Mouse (Mus musculus): ENCODE results near the gene Ttc38. TPM values are rescaled to one million over a fixed set of nuclear protein-coding genes. Genes with fewer than 3 reads are reported as not detected.

Ttc38 gene
- polyA plus RNA-seq, 1 experiment from 2014 or later: 8.6 TPM

- Histone ChIP-seq H3K9ac (no peak overlapping the region), H3K9me3 (replicated peaks) (no peaks in the 10 kb centered on the region), H3K36me3 (replicated peaks) (peaks cover 85% of the 10 kb centered on the region), H3K27ac (replicated peaks) (no peak overlapping the region), H3K27me3 (no peaks in the 10 kb centered on the region), H3K4me3 (replicated peaks) (no peak overlapping the region), H3K4me2 (no peak overlapping the region), H3K4me1 (replicated peaks) (no peaks in the 10 kb centered on the region)
- no peak for ATAC-seq (ENCODE audit: insufficient read depth)
- 74% methylated on average over 7 of the region's 7 CpGs for WGBS (ENCODE audit: insufficient replicate concordance)
Measured at GRCm38 (mm10) chr15:85893871-85894270, 61.8 kb downstream of the Ttc38 start.

GRCm38 (mm10) chr15:85896284-85896683 is 64.2 kb downstream of the Ttc38 start:
- Histone ChIP-seq H3K27me3 (no peaks in the 10 kb centered on the region), H3K4me2 (no peak overlapping the region), H3K4me1 (replicated peaks) (no peaks in the 10 kb centered on the region), H3K27ac (replicated peaks) (no peak overlapping the region), H3K9me3 (replicated peaks) (no peaks in the 10 kb centered on the region), H3K4me3 (replicated peaks) (no peak overlapping the region), H3K36me3 (replicated peaks) (peaks cover 67% of the 10 kb centered on the region), H3K9ac (no peak overlapping the region)
- 0 out of 2 replicates have a peak, but pooled peaks have one; percentile 16 for ATAC-seq (ENCODE audit: insufficient read depth)
- WGBS (ENCODE audit: insufficient replicate concordance): 23% methylated on average over 8 of the region's 8 CpGs

GRCm38 (mm10) chr15:85897113-85897512 is 65.0 kb downstream of the Ttc38 start:
- 77% methylated on average over 10 of the region's 10 CpGs for WGBS (ENCODE audit: insufficient replicate concordance)

GRCm38 (mm10) chr15:85899396-85899795 is 67.3 kb downstream of the Ttc38 start:
- no peaks in the 10 kb centered on the region for H3K27me3 ChIP-seq
- no peak overlapping the region for H3K9ac ChIP-seq
- H3K9me3 ChIP-seq (replicated peaks): no peaks in the 10 kb centered on the region
- H3K27ac ChIP-seq (replicated peaks): no peak overlapping the region
- no peak for ATAC-seq (ENCODE audit: insufficient read depth)
- no peaks in the 10 kb centered on the region for H3K4me1 ChIP-seq (replicated peaks)
- H3K36me3 ChIP-seq (replicated peaks): peaks cover 37% of the 10 kb centered on the region
- H3K4me3 ChIP-seq (replicated peaks): no peak overlapping the region
- WGBS (ENCODE audit: insufficient replicate concordance): 66% methylated on average over 6 of the region's 6 CpGs
- no peak overlapping the region for H3K4me2 ChIP-seq

More at GRCm38 (mm10) chr15:85897113-85897512, 65.0 kb downstream of the Ttc38 start:
- H3K4me3 ChIP-seq (replicated peaks): no peak overlapping the region
- peaks cover 59% of the 10 kb centered on the region for H3K36me3 ChIP-seq (replicated peaks)
- no peaks in the 10 kb centered on the region for H3K4me1 ChIP-seq (replicated peaks)
- ATAC-seq (ENCODE audit: insufficient read depth): no peak
- no peak overlapping the region for H3K9ac ChIP-seq
- H3K27ac ChIP-seq (replicated peaks): no peak overlapping the region
- H3K4me2 ChIP-seq: no peak overlapping the region
- H3K27me3 ChIP-seq: no peaks in the 10 kb centered on the region
- H3K9me3 ChIP-seq (replicated peaks): no peaks in the 10 kb centered on the region

- H3K4me3 ChIP-seq (replicated peaks): no peak overlapping the region
- no peaks in the 10 kb centered on the region for H3K4me1 ChIP-seq (replicated peaks)
- no peak overlapping the region for H3K27ac ChIP-seq (replicated peaks)
- ATAC-seq (ENCODE audit: insufficient read depth): no peak
- no peak overlapping the region for H3K4me2 ChIP-seq
- no peaks in the 10 kb centered on the region for H3K27me3 ChIP-seq
- no peak overlapping the region for H3K9ac ChIP-seq
- no peaks in the 10 kb centered on the region for H3K9me3 ChIP-seq (replicated peaks)
- WGBS (ENCODE audit: insufficient replicate concordance): 78% methylated on average over 8 of the region's 8 CpGs
- H3K36me3 ChIP-seq (replicated peaks): peaks cover 28% of the 10 kb centered on the region
Measured at GRCm38 (mm10) chr15:85900318-85900717, 68.2 kb downstream of the Ttc38 start.

GRCm38 (mm10) chr15:85900801-85901200 is 68.7 kb downstream of the Ttc38 start:
- WGBS (ENCODE audit: insufficient replicate concordance): 65% methylated on average over 12 of the region's 12 CpGs
- Histone ChIP-seq H3K9ac (no peak overlapping the region), H3K9me3 (replicated peaks) (no peaks in the 10 kb centered on the region), H3K4me1 (replicated peaks) (no peaks in the 10 kb centered on the region), H3K36me3 (replicated peaks) (peaks cover 23% of the 10 kb centered on the region), H3K27ac (replicated peaks) (no peak overlapping the region), H3K4me2 (no peak overlapping the region), H3K4me3 (replicated peaks) (no peak overlapping the region), H3K27me3 (no peaks in the 10 kb centered on the region)
- ATAC-seq (ENCODE audit: insufficient read depth): no peak

GRCm38 (mm10) chr15:85902505-85902904 is 70.4 kb downstream of the Ttc38 start:
- Histone ChIP-seq H3K4me2 (no peak overlapping the region), H3K27ac (replicated peaks) (no peak overlapping the region), H3K9me3 (replicated peaks) (no peaks in the 10 kb centered on the region), H3K4me1 (replicated peaks) (no peaks in the 10 kb centered on the region), H3K36me3 (replicated peaks) (peaks cover 10% of the 10 kb centered on the region), H3K27me3 (no peaks in the 10 kb centered on the region), H3K9ac (no peak overlapping the region), H3K4me3 (replicated peaks) (no peak overlapping the region)
- no peak for ATAC-seq (ENCODE audit: insufficient read depth)
- 42% methylated on average over 10 of the region's 10 CpGs for WGBS (ENCODE audit: insufficient replicate concordance)

- no peaks in the 10 kb centered on the region for H3K27me3 ChIP-seq
- H3K4me1 ChIP-seq (replicated peaks): no peaks in the 10 kb centered on the region
- no peak overlapping the region for H3K9ac ChIP-seq
- no peaks in the 10 kb centered on the region for H3K9me3 ChIP-seq (replicated peaks)
- no peaks in the 10 kb centered on the region for H3K36me3 ChIP-seq (replicated peaks)
- no peak for ATAC-seq (ENCODE audit: insufficient read depth)
- no peak overlapping the region for H3K4me3 ChIP-seq (replicated peaks)
- no peak overlapping the region for H3K4me2 ChIP-seq
- no peak overlapping the region for H3K27ac ChIP-seq (replicated peaks)
- WGBS (ENCODE audit: insufficient replicate concordance): 52% methylated on average over 8 of the region's 8 CpGs
Measured at GRCm38 (mm10) chr15:85903826-85904225, 71.7 kb downstream of the Ttc38 start.

Other genes with a start within 250 kb of the Ttc38 start
- gene Wnt7b, start 249.8 kb upstream of the Ttc38 start, polyA plus RNA-seq (2015; fragmentation: Nextera tagmentation; extraction: Ambion mirVana): 0.18 and 0.21 TPM in 2 replicates
- 23.7 and 31.9 TPM in 2 replicates for gene Ppara, start 97.3 kb upstream of the Ttc38 start, polyA plus RNA-seq (2015; fragmentation: Nextera tagmentation; extraction: Ambion mirVana)
- gene Cdpf1, start 20.6 kb upstream of the Ttc38 start, polyA plus RNA-seq (2015; fragmentation: Nextera tagmentation; extraction: Ambion mirVana): 20.9 and 21.8 TPM in 2 replicates
- gene Pkdrej, start 10.6 kb upstream of the Ttc38 start, polyA plus RNA-seq (2015; fragmentation: Nextera tagmentation; extraction: Ambion mirVana): 0.08 and 0.09 TPM in 2 replicates
- 24.2 and 25.0 TPM in 2 replicates for gene Gtse1, start 27.4 kb downstream of the Ttc38 start, polyA plus RNA-seq (2015; fragmentation: Nextera tagmentation; extraction: Ambion mirVana)
- gene Trmu, start 47.0 kb downstream of the Ttc38 start, polyA plus RNA-seq (2015; fragmentation: Nextera tagmentation; extraction: Ambion mirVana): 17.3 and 19.4 TPM in 2 replicates
- gene Celsr1, start 201.5 kb downstream of the Ttc38 start, polyA plus RNA-seq (2015; fragmentation: Nextera tagmentation; extraction: Ambion mirVana): 0.01 and 0.08 TPM in 2 replicates
- gene Gramd4, start 225.4 kb downstream of the Ttc38 start, polyA plus RNA-seq (2015; fragmentation: Nextera tagmentation; extraction: Ambion mirVana): 6.3 and 7.8 TPM in 2 replicates